Mouse (Mus musculus): Measurements from ENCODE around the gene Sept3. TPM values are rescaled to one million over a fixed set of nuclear protein-coding genes. Genes with fewer than 3 reads are reported as not detected.

Sept3 gene
- total RNA-seq, 2 experiments from 2014 or later, result 1.3 to 1.9 TPM

DNA sequence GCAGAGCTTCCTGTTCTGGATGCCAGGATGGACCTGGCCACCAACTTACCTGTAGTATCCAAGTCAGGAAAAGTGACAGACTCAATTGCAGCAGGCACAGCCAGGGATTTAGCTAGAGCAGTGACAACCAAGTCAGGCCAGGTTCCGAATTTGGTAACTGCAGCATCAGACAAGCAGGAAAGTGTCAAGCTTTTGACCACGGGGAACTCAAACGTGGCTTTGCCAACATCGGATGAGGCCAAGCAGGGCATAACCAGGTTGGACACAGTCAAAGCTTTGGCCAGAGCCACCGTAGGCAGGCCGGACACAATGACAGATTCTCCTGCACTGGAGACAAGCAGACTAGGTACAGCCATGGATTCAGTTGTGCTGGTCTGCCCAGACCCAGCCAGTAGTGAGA, 2.4 kb upstream of the Sept3 start:
- DNase-seq, result no peak

DNA sequence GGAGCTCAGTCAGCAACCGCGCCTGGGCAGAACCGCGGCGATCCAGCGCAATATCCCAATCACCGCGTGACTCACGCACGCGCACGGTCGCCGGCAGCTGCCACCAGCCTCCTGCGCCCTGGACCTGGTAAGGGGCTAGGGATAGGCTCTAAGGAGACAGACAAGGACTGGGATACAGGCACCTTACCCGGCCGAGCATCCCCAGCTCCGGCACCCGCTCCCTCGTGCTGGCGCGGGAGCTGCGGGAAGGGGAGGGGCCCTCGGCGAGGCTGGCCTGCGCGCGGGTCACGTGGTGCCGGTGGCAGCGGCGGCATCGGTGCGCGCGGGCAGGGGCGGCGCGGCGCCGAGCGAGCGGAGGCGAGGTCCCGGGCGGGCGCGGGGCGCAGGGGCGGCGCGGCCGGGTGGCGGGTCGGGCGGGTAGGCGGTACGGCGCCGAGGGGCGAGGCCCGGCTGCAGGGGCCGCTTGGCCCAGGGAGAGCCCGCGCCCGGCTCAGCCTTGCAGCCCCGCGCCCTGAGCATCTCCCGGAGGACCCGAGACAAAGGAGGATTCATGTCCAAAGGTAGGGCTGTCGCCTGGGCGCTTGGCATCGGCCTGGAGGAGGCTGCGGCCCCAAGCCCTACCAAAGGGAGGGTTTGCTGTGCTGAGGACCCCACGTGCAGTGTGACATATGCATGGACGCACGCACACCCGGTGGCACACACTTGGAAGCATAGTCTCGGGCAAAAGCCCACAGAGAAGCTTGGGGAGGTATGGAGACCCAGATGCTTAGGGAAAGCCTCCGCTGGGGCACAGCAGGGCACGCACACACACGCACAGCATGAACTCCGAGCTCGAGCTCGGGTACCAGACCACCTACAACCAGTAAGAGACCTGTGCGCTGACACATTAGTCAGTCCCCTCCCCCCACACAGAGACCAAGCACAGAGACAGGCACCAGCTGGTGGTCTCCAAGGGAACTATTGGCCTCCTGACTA, 521 bp downstream of the Sept3 start:
- peak; percentile 27 for DNase-seq

DNA sequence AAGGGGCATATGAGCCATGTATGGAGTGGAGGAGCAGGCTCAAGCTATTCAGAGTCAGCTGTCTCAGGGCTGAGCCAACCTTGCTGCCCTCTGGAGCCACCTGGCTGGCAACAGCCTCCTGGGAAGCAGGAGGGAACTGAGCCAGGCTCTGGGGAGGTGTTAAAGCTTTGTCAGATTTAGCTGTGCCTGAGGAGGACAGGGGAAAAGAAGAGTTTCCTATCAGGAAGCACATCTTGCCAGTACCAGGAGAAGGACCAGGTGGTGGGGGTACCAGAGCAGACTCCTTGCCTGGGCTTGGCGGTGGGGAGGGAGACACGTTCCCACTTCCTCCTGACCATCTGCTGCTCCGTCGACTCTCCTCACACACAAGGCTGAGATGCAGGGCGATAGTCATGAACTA, 2.9 kb downstream of the Sept3 start:
- DNase-seq, result no peak

DNA sequence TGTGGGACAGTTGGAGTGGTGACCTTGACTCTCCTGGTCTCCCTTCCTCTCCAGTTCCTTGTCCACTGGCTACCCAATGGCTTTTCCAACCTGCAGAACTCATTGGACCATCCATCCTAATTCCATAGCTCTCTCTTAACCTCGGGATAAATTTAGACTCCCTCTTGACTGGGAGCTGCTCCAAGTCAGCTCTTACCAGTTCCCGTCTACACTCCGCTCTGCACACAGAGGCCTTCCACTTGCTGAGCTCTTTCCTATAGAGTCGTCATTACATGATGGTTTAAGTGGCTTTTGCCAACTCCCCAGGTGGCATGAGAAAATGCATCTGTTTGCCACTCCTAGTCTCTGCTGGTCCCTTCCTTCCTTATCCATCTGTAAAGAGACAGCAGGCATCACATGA, 5.9 kb downstream of the Sept3 start:
- DNase-seq, result no peak

DNA sequence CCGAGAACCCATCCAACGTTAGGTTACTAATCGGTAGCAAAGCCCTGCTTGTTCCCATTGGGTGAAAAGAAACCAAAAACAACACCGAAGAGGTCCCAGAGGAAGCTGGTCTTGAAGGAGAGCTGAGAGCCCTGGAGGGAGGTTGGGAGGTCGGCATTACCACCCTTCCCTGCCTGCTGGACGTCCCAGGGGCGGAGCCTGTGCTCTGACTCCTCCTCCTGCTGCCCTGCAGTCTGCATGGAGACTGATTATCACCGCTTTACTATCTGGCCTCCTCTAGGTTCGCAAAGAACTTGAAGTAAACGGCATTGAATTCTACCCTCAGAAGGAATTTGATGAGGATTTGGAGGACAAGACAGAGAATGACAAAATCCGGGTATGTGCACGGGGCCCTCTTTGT, 11.5 kb downstream of the Sept3 start:
- DNase-seq, result no peak

DNA sequence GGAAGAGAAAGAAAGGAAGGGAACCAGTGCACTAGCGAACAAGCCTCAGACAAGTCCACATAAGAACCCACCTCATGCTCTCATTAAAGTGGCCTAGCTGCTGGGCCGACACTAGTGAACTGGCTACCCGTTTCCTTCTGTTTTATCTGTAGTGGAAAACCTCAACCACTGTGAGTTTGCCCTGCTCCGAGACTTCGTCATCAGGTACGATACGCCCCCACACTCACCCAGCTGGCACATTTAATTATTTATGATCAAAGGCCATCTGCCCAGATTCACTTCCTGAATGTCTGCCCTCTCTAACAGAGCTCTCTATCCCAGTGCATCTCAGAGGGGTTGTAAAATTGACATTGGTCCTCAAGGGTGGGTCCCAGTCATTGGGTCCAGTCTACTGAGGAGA, 15.6 kb downstream of the Sept3 start:
- DNase-seq, result no peak

DNA sequence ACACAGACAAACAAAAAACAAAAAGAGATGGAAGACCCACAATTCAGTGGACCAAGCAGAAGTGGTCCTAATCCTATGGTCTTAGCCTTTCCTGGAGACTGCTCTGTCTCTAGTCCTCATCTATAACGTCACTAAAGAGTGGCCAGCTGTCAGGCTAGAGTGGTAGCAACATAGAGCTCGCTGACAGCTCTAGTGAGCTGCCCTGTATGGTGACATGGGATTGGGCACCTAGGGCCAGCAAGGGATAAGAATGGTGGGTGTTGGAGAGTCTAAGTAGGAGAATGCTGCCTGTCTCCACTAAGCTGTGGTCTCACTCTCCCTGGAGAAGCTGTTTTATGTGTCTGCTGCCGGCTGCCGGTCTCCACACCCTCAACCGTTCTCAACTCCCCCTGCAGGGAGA, 18.2 kb downstream of the Sept3 start:
- DNase-seq, result no peak

DNA sequence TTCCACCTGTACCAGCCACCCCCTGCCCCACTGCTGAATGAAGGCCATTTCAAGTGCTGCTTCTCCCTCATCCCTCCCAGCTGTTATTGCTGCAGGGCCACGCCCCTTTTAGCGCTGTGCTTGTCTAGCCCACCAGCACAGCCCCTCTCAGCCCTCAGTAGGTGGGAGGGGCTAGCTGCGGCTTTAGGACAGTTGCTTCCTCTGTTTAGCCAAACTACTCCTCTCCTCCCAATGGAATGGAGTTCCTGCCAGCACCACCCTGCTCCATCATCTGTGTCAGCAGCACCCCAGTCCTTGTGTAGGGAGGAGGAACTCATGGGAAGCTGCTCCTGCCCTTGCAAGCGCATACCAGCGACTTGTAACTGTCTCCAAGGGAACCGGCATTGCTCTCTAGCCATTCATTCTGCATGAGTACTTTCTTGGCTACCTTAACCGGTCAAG, 18.6 kb downstream of the Sept3 start:
- no peak for DNase-seq

DNA sequence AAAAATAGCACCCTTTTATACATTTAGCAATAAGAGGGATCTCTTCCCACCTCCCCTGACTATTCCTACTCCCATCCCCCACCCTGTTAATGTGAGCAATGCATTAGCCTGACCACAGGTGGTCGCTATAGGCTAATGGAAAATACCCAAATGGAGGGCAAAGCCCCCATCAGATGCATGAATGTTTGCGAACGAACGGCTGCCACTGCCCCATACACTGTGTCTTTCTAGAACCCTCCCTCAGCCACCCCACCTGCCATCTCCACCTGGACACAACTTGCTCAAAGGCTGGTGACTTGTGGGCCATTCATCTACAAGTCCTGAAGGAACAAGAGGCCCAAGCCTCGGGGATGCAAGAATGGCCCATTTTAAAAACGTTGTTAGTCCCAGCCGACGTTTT, 19.4 kb downstream of the Sept3 start:
- peak; percentile 37 for DNase-seq

DNA sequence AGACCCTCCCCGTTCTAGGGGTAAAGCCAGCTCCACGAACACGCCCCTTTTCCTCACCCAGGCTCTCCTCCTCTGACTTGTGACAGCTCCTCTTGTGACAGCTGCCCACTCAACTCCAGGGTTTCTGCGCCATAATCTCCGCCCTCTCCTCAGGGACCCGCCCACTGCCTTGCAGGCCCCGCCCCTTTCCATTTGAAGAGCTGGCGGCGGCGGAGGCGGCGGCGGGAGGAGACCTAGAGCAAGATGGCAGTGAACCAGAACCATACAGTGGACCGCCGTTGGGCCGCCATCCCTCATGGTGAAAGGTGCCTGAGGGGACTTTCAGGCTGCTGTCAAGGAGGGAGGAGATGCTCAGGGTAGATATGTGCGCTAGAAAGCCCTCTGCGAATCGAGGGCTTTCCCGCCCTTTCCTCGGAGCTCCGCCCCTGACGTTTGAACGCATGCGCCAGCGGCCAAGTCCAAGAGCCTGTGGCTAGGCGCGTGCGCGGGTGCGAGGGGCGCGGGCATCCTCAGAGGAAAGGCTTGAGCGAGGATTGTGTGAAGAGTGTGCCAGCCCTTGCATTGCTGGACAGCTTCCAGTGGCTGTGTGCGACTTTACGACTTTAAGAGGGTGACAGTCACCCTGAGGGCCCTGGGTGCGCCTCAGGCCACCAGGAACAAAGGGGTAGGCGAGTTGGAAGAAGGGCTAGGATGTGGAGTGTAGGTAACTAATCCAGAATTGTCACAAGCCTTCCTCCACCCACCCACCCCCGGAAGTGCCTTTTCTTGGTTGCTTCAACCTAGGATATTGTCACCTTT, 24.3 kb downstream of the Sept3 start, which contains the start of gene Wbp2nl:
TSS of gene Wbp2nl (plus strand) at position 191 of the 798 bp plus-strand sequence.
- peak; percentile 13 for DNase-seq

DNA sequence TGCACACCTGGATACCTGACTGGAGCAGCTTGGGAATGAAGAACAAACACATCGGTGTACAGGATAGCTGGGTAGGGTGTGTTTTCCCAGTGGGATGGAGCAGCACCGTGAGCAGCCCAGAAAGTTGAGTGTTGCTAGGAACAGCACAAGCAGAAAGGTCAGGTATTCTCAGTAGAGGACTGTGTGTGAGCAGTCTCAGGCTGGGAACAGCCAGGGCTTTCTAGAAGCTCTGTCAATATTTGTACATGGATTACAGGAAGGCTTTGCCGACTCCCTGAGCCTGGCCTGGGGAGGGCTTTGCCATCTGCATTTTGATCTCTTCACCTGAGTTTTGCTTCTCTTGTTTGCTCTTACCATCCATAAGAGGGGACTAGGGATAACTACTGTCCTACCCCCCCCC, 32.4 kb downstream of the Sept3 start:
- no peak for DNase-seq

DNA sequence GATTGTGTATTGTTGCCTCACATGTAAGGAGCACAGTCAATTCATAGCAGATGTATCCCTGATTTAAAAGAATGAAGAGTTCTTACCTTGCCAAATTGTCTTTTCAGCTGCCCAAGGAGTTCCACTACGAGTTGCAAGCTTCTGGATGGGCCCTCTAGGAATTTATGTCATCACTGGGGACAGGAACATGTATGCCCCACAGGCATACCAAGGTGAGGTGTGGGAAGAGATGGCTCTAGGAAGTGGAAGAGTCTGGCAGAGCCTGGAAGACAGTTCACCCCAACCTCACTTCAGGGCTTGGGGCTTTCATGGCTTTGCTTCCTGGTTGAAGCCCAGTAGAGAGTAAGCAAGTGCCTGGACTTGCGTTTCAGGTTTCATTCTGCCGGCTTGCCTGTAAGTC, 33.7 kb downstream of the Sept3 start:
- no peak for DNase-seq

DNA sequence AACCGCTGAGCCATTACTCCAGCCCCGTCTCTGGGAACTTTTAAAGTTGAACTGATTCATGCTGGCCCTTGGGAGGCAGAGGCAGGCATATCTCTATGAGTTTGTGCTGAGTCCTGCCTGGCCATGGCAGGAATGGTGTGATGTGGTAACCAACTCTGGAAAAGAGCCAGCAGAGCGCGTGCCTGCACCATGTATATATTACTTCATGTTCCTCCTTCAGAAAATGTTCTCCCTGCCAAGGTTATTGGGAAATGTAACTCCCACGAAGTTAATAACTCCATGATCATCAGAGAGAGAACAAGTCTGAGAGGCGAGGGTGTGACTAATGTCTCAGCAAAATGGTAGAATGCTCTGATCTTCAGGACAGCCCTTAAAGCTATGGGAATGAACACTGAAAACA, 43.1 kb downstream of the Sept3 start:
- DNase-seq, result no peak

DNA sequence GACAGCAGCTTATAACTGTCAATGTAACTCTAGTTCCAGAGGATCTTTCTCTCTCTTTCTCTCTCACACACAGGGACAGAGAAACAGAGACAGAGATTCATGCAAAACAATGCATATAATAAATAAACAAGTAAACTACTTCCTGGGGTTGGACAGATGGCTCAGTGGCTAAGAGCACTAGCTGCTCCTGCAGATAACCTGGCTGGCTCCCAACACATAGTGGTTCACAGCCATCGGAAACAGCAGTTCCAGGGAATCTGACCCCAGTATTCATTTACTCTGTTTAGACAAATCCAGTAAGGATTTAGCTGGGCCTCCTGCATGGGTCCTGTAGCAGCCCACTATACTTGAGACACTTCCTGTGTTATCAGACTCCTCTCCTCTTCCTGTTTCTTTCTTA, 44.9 kb downstream of the Sept3 start:
- DNase-seq, result no peak

DNA sequence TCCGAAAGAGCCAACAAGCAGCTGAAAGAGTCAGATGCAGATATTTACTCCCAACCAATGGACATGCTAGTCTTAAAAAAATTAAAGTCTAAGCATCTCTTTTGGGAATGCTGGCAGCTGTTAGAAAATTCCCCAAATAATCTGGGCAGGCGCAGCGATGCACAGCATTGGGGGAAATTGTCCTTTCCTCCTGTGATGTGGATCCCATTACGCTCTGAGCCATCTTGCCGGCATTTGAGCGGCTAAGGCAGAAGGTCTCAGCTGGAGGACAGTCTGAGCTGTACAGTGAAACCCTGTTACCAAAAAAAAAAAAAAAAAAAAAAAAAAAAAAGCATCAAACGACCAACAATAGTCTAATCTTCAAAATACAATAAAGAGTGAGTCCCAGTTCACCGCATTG, 47.5 kb downstream of the Sept3 start:
- no peak for DNase-seq

DNA sequence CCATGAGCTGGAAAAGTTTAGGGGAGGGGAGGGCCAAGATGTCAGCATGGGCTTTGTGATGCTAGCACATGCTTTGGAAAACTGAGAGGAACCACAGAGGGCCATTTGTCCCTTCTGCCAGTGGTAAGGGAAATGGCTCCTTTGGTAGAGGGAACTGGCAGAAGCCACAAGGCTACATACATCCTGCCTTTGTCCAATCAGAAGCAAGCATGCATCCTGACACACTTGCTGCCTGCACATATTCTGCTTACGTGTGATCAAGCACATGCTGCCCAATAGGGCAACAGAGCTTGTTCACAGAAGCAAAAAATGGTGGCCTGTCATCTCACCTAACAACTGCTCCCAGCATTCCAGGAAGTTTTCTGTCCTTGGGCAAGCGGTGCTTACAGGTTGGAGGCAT, 50.7 kb downstream of the Sept3 start:
- no peak for DNase-seq

DNA sequence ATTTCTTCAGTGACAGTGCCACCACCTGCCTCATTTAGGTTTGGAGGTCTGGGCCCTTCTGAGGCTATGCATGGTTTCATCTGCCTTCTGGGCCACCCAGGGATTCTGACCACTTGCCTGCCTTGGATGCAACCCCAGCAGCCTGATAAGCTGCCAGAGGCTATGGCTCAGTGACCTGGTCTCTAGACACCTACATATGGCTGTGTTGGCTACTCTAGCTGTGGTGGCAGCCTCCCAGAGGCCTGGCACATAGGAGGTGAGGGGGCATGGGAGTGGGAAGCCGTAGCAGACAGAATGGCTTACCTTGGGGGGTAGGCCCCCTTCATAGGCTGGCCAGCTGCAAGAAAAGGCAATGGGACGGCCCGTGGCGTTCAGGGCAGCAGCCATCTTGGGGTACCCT, 60.5 kb downstream of the Sept3 start:
- DNase-seq, result no peak

DNA sequence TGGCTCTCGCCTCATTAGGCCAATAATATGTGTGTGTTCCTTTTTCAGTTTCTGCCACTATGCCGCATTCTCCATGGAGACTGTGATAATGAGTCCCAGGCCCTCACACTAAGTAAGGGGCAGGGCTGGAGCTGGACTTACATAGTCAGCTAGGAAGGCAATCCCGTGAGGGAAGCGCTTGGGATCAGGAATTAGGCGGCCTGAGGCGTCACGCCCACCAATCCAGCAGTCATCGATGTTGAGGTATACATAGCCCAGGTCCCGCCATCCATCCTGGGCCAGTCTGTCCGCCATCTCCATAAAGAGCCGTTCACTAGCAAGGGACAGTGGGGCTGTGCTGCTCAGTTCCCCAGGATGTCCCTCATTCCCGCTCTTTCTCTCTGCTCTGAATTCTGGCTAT, 61.9 kb downstream of the Sept3 start:
- DNase-seq, result no peak

DNA sequence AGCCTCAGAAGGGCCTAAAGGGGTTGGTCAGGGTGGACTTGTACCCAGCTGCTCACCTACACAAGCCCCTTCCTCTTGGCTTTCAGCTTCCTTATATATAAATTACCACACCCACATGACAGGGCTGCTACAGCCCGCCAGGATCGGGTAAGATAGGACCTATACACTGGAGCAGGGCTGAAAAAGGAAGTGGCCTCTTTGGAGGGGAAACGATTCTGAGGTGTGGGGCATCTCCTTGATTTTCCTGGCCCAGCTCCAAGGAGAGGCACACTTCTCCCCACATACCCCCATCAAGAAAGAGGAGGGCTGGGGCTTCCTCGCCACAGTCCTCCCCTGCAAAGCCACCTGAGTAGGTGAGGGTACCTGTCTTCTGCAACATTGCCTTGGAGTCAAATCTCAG, 63.2 kb downstream of the Sept3 start:
- DNase-seq, result no peak

DNA sequence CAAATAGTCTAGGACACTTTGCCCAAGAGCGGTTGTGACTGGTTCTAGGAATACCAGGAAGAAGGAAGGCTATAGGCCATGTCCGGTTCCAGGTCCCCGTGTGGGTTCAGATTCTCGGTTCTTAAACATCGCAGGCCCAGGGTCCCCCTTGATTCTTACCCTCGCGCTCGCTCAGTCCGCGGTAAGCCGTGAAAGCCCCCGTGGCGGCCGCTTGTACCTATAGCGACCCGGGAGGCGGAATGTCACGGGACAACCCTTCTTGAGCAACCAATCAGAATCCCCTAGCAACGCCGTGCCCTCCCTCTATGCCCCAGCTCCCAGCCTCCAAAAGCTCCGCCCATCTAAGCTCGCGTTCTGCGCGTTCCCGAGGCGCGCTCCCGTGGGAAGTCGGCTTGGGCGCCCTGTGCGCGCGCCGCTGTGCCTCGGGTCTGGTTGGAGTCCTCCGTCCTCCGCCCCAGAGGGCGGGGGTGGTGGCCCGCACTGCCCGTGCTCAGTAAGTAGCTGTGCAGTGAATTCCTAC, 64.0 kb downstream of the Sept3 start, which contains the start of the genes Naga, Pheta2 and Smdt1:
TSS of gene Naga (minus strand) at position 333 of the 520 bp plus-strand sequence.
TSS of gene Pheta2 (plus strand) at position 350 of the 520 bp plus-strand sequence.
TSS of gene Smdt1 (plus strand) at position 367 of the 520 bp plus-strand sequence.
- DNase-seq, result peak; percentile 98

DNA sequence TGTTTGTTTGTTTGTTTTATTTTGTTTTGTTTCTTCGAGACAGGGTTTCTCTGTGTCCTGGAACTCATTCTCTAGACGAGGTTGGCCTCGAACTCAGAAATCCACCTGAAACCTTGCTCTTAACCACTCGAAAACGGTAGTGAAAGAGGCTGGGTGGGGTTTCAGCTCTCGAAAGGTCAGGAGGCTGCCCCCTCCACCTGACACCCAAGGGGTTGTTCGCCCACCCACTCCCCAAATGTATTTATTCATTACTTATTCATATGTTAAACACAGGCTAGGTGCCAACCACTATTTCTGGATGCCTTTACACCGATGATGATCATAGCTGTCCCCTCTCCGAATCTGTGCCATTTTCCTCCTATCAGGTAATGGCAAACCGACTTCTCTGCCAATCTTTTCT, 64.5 kb downstream of the Sept3 start:
- DNase-seq, result no peak

DNA sequence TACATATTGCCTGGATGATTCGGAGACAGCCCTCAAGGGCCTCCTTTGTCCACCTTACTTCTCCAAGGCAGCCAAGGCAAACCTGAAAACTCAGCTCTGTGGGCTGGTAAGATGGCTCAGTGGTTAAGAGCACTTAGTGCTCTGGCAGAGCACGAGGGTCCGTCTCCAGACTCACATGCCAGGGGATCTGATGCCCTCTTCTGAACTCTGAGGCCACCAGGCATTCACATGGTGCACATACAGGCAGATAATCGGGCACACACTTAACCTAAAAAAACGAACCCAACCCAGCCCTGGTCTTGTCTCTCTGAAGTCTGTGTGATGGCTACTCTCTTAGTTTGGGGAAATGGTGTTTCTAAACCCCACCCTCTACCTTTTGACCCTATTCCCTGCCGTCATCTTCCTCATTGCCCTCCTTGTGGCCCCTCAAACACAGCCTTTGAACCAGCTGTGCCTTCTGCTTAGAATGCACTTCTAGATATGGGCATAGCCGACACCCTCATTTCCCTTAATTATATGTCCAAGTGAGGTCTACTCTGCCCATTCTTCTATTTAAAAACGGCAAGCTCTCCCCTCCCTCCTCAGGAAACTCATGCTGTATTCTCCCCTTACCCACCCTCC, 65.1 kb downstream of the Sept3 start:
- DNase-seq, result no peak

Measured in heart, postnatal 4 days (tissue).